Mouse (Mus musculus): Measurements from ENCODE around the gene Htr6.

The Htr6 gene

GRCm38 (mm10) chr4:139075041-139075711, at the start of gene Htr6:
Htr6 (minus strand) TSS chr4:139075570.
- DNase-seq (ENCODE audit: low spot score in 2 of 2), result no peak

- no peak for DNase-seq (ENCODE audit: low spot score in 2 of 2)
Observed at GRCm38 (mm10) chr4:139124940-139125339, 49.6 kb upstream of the Htr6 start.

GRCm38 (mm10) chr4:139122557-139122956, 47.2 kb upstream of the Htr6 start:
- DNase-seq (ENCODE audit: low spot score in 2 of 2), result no peak

- no peak for DNase-seq (ENCODE audit: low spot score in 2 of 2)
Observed at GRCm38 (mm10) chr4:139120998-139121397, 45.6 kb upstream of the Htr6 start.

GRCm38 (mm10) chr4:139120281-139120814, 45.0 kb upstream of the Htr6 start:
- no peak for DNase-seq (ENCODE audit: low spot score in 2 of 2)

- no peak for DNase-seq (ENCODE audit: low spot score in 2 of 2)
Observed at GRCm38 (mm10) chr4:139116356-139117063, 41.1 kb upstream of the Htr6 start.

GRCm38 (mm10) chr4:139115721-139116120, 40.4 kb upstream of the Htr6 start:
- no peak for DNase-seq (ENCODE audit: low spot score in 2 of 2)

GRCm38 (mm10) chr4:139112482-139112881, 37.1 kb upstream of the Htr6 start:
- no peak for DNase-seq (ENCODE audit: low spot score in 2 of 2)

GRCm38 (mm10) chr4:139111421-139111820, 36.1 kb upstream of the Htr6 start:
- no peak for DNase-seq (ENCODE audit: low spot score in 2 of 2)

GRCm38 (mm10) chr4:139110858-139111257, 35.5 kb upstream of the Htr6 start:
- no peak for DNase-seq (ENCODE audit: low spot score in 2 of 2)

GRCm38 (mm10) chr4:139105453-139105852, 30.1 kb upstream of the Htr6 start:
- no peak for DNase-seq (ENCODE audit: low spot score in 2 of 2)

GRCm38 (mm10) chr4:139101546-139101945, 26.2 kb upstream of the Htr6 start:
- no peak for DNase-seq (ENCODE audit: low spot score in 2 of 2)

GRCm38 (mm10) chr4:139100326-139100725, 25.0 kb upstream of the Htr6 start:
- DNase-seq (ENCODE audit: low spot score in 2 of 2), result no peak

GRCm38 (mm10) chr4:139096201-139096600, 20.8 kb upstream of the Htr6 start:
- no peak for DNase-seq (ENCODE audit: low spot score in 2 of 2)

- DNase-seq (ENCODE audit: low spot score in 2 of 2), result no peak
Observed at GRCm38 (mm10) chr4:139095406-139095805, 20.0 kb upstream of the Htr6 start.

GRCm38 (mm10) chr4:139093196-139093530, 17.8 kb upstream of the Htr6 start:
- no peak for DNase-seq (ENCODE audit: low spot score in 2 of 2)

- DNase-seq (ENCODE audit: low spot score in 2 of 2), result no peak
Observed at GRCm38 (mm10) chr4:139092356-139093195, 17.2 kb upstream of the Htr6 start, which contains the start of gene Nbl1. Nbl1 (minus strand) TSS chr4:139092993.

GRCm38 (mm10) chr4:139091478-139092355, 16.3 kb upstream of the Htr6 start:
- no peak for DNase-seq (ENCODE audit: low spot score in 2 of 2)

- no peak for DNase-seq (ENCODE audit: low spot score in 2 of 2)
Observed at GRCm38 (mm10) chr4:139091066-139091465, 15.7 kb upstream of the Htr6 start.

- DNase-seq (ENCODE audit: low spot score in 2 of 2), result no peak
Observed at GRCm38 (mm10) chr4:139090303-139090940, 15.1 kb upstream of the Htr6 start.

All from left cerebral cortex, adult 9 months (tissue).